Mouse (Mus musculus) layer of hippocampus, adult 9-10 months (tissue): ENCODE data around the gene Tmem40.

Experiments
- DNase-seq: peaks from one replicate; pipeline ENCODE4 v3.0.0; 2022; ENCODE audit warnings: low spot score

Gene Tmem40

GRCm38 (mm10) chr6:115761995-115762756 is at the start of gene Tmem40:
Gene Tmem40 (minus strand): TSS chr6:115762410.
- no peak for DNase-seq

GRCm38 (mm10) chr6:115811606-115812005 is 49.4 kb upstream of the Tmem40 start:
- DNase-seq, result no peak

- DNase-seq, result peak; percentile 84
Measured at GRCm38 (mm10) chr6:115808488-115809231, 46.5 kb upstream of the Tmem40 start, which contains the start of gene Rpl32. Gene Rpl32 (minus strand): TSS chr6:115808747.

GRCm38 (mm10) chr6:115808196-115808487 is 45.9 kb upstream of the Tmem40 start:
- no peak for DNase-seq

- no peak for DNase-seq
Measured at GRCm38 (mm10) chr6:115807464-115808195, 45.4 kb upstream of the Tmem40 start.

- no peak for DNase-seq
Measured at GRCm38 (mm10) chr6:115804432-115805192, 42.4 kb upstream of the Tmem40 start.

- DNase-seq, result peak; percentile 62
Measured at GRCm38 (mm10) chr6:115803541-115804382, 41.6 kb upstream of the Tmem40 start.

GRCm38 (mm10) chr6:115801811-115802210 is 39.6 kb upstream of the Tmem40 start:
- no peak for DNase-seq

GRCm38 (mm10) chr6:115792691-115793215 is 30.5 kb upstream of the Tmem40 start:
- DNase-seq, result no peak

- DNase-seq, result no peak
Measured at GRCm38 (mm10) chr6:115791842-115792686, 29.9 kb upstream of the Tmem40 start.

GRCm38 (mm10) chr6:115791016-115791415 is 28.8 kb upstream of the Tmem40 start:
- DNase-seq, result no peak

GRCm38 (mm10) chr6:115782781-115783180 is 20.6 kb upstream of the Tmem40 start:
- DNase-seq, result no peak

GRCm38 (mm10) chr6:115776363-115776762 is 14.2 kb upstream of the Tmem40 start:
- no peak for DNase-seq

- no peak for DNase-seq
Measured at GRCm38 (mm10) chr6:115775838-115776237, 13.6 kb upstream of the Tmem40 start.

GRCm38 (mm10) chr6:115774501-115774921 is 12.3 kb upstream of the Tmem40 start, which contains the start of gene Cand2:
Gene Cand2 (plus strand): TSS chr6:115774538.
- no peak for DNase-seq

GRCm38 (mm10) chr6:115773966-115774413 is 11.8 kb upstream of the Tmem40 start:
- DNase-seq, result no peak

GRCm38 (mm10) chr6:115772604-115773003 is 10.4 kb upstream of the Tmem40 start:
- DNase-seq, result no peak

- DNase-seq, result no peak
Measured at GRCm38 (mm10) chr6:115772201-115772600, 10.0 kb upstream of the Tmem40 start.

- no peak for DNase-seq
Measured at GRCm38 (mm10) chr6:115770852-115771251, 8.6 kb upstream of the Tmem40 start.
